Mouse (Mus musculus): ENCODE data around the gene Sms.

Gene Sms

GRCm38 (mm10) chrX:157449000-157449399, 43.1 kb downstream of the Sms start:
- DNase-seq (ENCODE audit: low spot score in 2 of 2), result no peak

- DNase-seq (ENCODE audit: low spot score in 2 of 2), result no peak
These were observed 44.7 kb downstream of the Sms start for GRCm38 (mm10) chrX:157447431-157447830.

GRCm38 (mm10) chrX:157434768-157435167, 57.3 kb downstream of the Sms start:
- DNase-seq (ENCODE audit: low spot score in 2 of 2), result no peak

GRCm38 (mm10) chrX:157419451-157419850, 72.6 kb downstream of the Sms start:
- DNase-seq (ENCODE audit: low spot score in 2 of 2), result no peak

GRCm38 (mm10) chrX:157415212-157415611, 76.9 kb downstream of the Sms start, which contains the start of gene Phex:
Gene Phex, minus strand, starts transcription at chrX:157415312.
- DNase-seq (ENCODE audit: low spot score in 2 of 2), result no peak

GRCm38 (mm10) chrX:157404919-157405318, 87.2 kb downstream of the Sms start:
- DNase-seq (ENCODE audit: low spot score in 2 of 2), result no peak
